Mouse (Mus musculus) kidney, postnatal 36 days (tissue): ENCODE measurements at regions not wholly inside any gene's neighbourhood (a gene's known extent, or its start where the extent isn't known, plus 50 kb on each side); places are given as distances from the start of the nearest gene placed in this dataset.

Source experiments
- DNase-seq, 2 experiments: peaks; one replicate each; pipeline ENCODE4 v3.0.0; 2021 to 2022; ENCODE audit warnings: mixed read lengths in 2 of 2

GRCm38 (mm10) chr10:7267903-7268302 is 55.9 kb upstream of the Cnksr3 start:
- no peak for DNase-seq

GRCm38 (mm10) chr10:7267106-7267505 is 55.1 kb upstream of the Cnksr3 start:
- DNase-seq = no peak

- DNase-seq = peak in 1 of 2 experiments; percentile 23
Observed at GRCm38 (mm10) chr10:7265412-7265811, 53.4 kb upstream of the Cnksr3 start.

- no peak for DNase-seq
Observed at GRCm38 (mm10) chr10:7264721-7265120, 52.7 kb upstream of the Cnksr3 start.
